Mouse (Mus musculus) 416B (cell line): ENCODE results near the gene Sema4c.

Source experiments
- DNase-seq: peaks from one replicate; pipeline ENCODE4 v3.0.0; 2011; ENCODE audit warnings: low read depth

The Sema4c gene

GRCm38 (mm10) chr1:36558031-36558993 is at the start of gene Sema4c:
TSS of gene Sema4c (minus strand) at chr1:36558349.
- no peak for DNase-seq

- DNase-seq = no peak
Observed at GRCm38 (mm10) chr1:36606951-36607350, 48.8 kb upstream of the Sema4c start.

- peak; percentile 49 for DNase-seq
Observed at GRCm38 (mm10) chr1:36604254-36605156, 46.4 kb upstream of the Sema4c start.

GRCm38 (mm10) chr1:36603361-36603760 is 45.2 kb upstream of the Sema4c start:
- no peak for DNase-seq

GRCm38 (mm10) chr1:36602271-36602670 is 44.1 kb upstream of the Sema4c start:
- DNase-seq = no peak

- no peak for DNase-seq
Observed at GRCm38 (mm10) chr1:36598411-36598810, 40.3 kb upstream of the Sema4c start.

- peak; percentile 86 for DNase-seq
Observed at GRCm38 (mm10) chr1:36596114-36596513, 38.0 kb upstream of the Sema4c start.

GRCm38 (mm10) chr1:36595167-36595931 is 37.2 kb upstream of the Sema4c start:
- no peak for DNase-seq

GRCm38 (mm10) chr1:36593099-36593498 is 35.0 kb upstream of the Sema4c start:
- no peak for DNase-seq

- DNase-seq = peak; percentile 36
Observed at GRCm38 (mm10) chr1:36591408-36591807, 33.3 kb upstream of the Sema4c start.

GRCm38 (mm10) chr1:36590664-36591063 is 32.5 kb upstream of the Sema4c start:
- no peak for DNase-seq

- DNase-seq = no peak
Observed at GRCm38 (mm10) chr1:36589486-36589885, 31.3 kb upstream of the Sema4c start.

- DNase-seq = no peak
Observed at GRCm38 (mm10) chr1:36588476-36589450, 30.6 kb upstream of the Sema4c start.

GRCm38 (mm10) chr1:36587860-36588259 is 29.7 kb upstream of the Sema4c start:
- no peak for DNase-seq

- DNase-seq = no peak
Observed at GRCm38 (mm10) chr1:36586288-36586687, 28.1 kb upstream of the Sema4c start.

GRCm38 (mm10) chr1:36583408-36584116 is 25.4 kb upstream of the Sema4c start:
- no peak for DNase-seq

GRCm38 (mm10) chr1:36582211-36582610 is 24.1 kb upstream of the Sema4c start:
- DNase-seq = no peak

GRCm38 (mm10) chr1:36581260-36581659 is 23.1 kb upstream of the Sema4c start:
- DNase-seq = no peak

GRCm38 (mm10) chr1:36580384-36581207 is 22.4 kb upstream of the Sema4c start:
- DNase-seq = no peak
